Mouse (Mus musculus) embryonic fibroblast, embryonic 13.5 days (primary cell): ENCODE data around the gene Cox14.

Experiments used
- CTCF ChIP-seq: IDR thresholded peaks from 2 replicates; pipeline ENCODE4 v1.5.1; 2011; ENCODE audit warnings: mild to moderate bottlenecking, control low read depth, low read length, moderate library complexity, borderline replicate concordance; ENCODE audit not compliant: insufficient read depth
- POLR2A ChIP-seq: IDR thresholded peaks from 2 replicates; pipeline ENCODE4 v1.6.1; 2011; ENCODE audit warnings: low read depth, mild to moderate bottlenecking, control low read depth, low read length, moderate library complexity

DNA sequence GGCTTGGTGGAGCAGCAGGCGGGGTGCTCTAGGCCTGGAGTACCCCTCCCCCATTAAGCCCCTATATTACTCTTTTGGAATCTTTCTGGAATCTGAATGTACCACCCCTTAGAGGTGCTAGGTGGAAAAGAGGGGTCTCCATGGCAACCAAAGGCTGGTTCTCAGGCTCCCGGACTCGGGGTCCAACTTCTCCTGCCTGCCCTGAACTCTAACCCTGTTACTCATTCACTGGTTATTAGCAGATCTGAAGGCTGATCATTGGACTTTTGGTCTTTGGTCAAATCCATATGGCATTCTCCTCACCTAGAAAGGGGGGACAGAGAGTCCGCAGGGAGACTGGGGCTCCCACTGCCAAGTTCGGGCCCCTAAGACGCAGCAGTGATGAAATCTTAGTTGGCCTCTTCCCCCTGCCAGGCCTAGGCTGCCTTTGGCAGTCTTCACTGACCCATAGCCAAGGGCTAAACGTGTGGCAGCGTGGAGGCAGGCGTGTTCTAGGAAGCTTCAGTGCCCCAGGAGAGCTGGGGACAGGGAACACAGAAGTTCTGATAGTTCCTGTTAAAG, 6.9 kb upstream of the Cox14 start:
- TF ChIP-seq CTCF (no peak), POLR2A (no peak)
